Mouse (Mus musculus): ENCODE measurements around the gene Zfp36. TPM values are rescaled to one million over a fixed set of nuclear protein-coding genes. Genes with fewer than 3 reads are reported as not detected.

Zfp36 gene
- polyA plus RNA-seq, 1 experiment from 2014 or later = 4.2 TPM

- Histone ChIP-seq H3K4me2 (replicated peaks) (no peak overlapping the region), H3K4me3 (replicated peaks) (no peak overlapping the region), H3K9ac (replicated peaks) (no peak overlapping the region), H3K9me3 (no peaks in the 10 kb centered on the region), H3K27me3 (peaks cover 11% of the 10 kb centered on the region), H3K4me1 (replicated peaks) (peaks cover 54% of the 10 kb centered on the region), H3K36me3 (peaks cover 3% of the 10 kb centered on the region; the same call in 1 of the 2 replicates), H3K27ac (peak overlapping the region; percentile 30)
- ATAC-seq = no peak
- whole genome bisulfite sequencing = 83% methylated on average over 7 of the region's 7 CpGs
Observed at GRCm38 (mm10) chr7:28373891-28374495, 6.1 kb downstream of the Zfp36 start.

- Histone ChIP-seq H3K36me3 (peaks cover 5% of the 10 kb centered on the region), H3K4me1 (replicated peaks) (peaks cover 45% of the 10 kb centered on the region), H3K9ac (replicated peaks) (no peak overlapping the region), H3K4me3 (replicated peaks) (peak overlapping the region; percentile 82), H3K27me3 (peaks cover 11% of the 10 kb centered on the region), H3K9me3 (no peaks in the 10 kb centered on the region), H3K4me2 (replicated peaks) (peak overlapping the region; percentile 95), H3K27ac (peak overlapping the region; percentile 88)
- WGBS = under 1% methylated on average over 9 of the region's 9 CpGs
- peak; percentile 4 for ATAC-seq
Observed at GRCm38 (mm10) chr7:28373131-28373581, 6.9 kb downstream of the Zfp36 start.

GRCm38 (mm10) chr7:28372251-28373108 is 7.6 kb downstream of the Zfp36 start, which contains the start of gene Plekhg2:
TSS of gene Plekhg2 (minus strand) at chr7:28372599.
- peak within 1 kb of the TSS; percentile 95 for H3K4me2 ChIP-seq (replicated peaks)
- H3K9me3 ChIP-seq = no peaks in the 10 kb centered on the region
- H3K27me3 ChIP-seq = peaks cover 4% of the 10 kb centered on the region
- H3K9ac ChIP-seq (replicated peaks) = peak within 1 kb of the TSS; percentile 82
- H3K36me3 ChIP-seq = peaks cover 12% of the 10 kb centered on the region
- ATAC-seq = peak; percentile 84
- peak within 1 kb of the TSS; percentile 88 for H3K27ac ChIP-seq
- peaks cover 39% of the 10 kb centered on the region for H3K4me1 ChIP-seq (replicated peaks)
- H3K4me3 ChIP-seq (replicated peaks) = peak within 1 kb of the TSS; percentile 82
- under 1% methylated on average over 66 of the region's 66 CpGs for WGBS

GRCm38 (mm10) chr7:28371514-28371989 is 8.5 kb downstream of the Zfp36 start:
- 0% methylated on average over 37 of the region's 43 CpGs for WGBS
- peak overlapping the region; percentile 88 for H3K27ac ChIP-seq
- H3K4me1 ChIP-seq (replicated peaks) = peaks cover 38% of the 10 kb centered on the region
- peak overlapping the region; percentile 82 for H3K4me3 ChIP-seq (replicated peaks)
- H3K27me3 ChIP-seq = no peaks in the 10 kb centered on the region
- H3K9me3 ChIP-seq = no peaks in the 10 kb centered on the region
- peak overlapping the region; percentile 95 for H3K4me2 ChIP-seq (replicated peaks)
- 0 out of 2 replicates have a peak, but pooled peaks have one; percentile 10 for ATAC-seq
- peaks cover 21% of the 10 kb centered on the region for H3K36me3 ChIP-seq
- peak overlapping the region; percentile 82 for H3K9ac ChIP-seq (replicated peaks)

- no peaks in the 10 kb centered on the region for H3K9me3 ChIP-seq
- WGBS = 11% methylated on average over 11 of the region's 11 CpGs
- H3K4me2 ChIP-seq (replicated peaks) = peak overlapping the region; percentile 95
- peaks cover 26% of the 10 kb centered on the region for H3K36me3 ChIP-seq
- no peaks in the 10 kb centered on the region for H3K27me3 ChIP-seq
- peak overlapping the region; percentile 82 for H3K4me3 ChIP-seq (replicated peaks)
- ATAC-seq = no peak
- peak overlapping the region; percentile 88 for H3K27ac ChIP-seq
- H3K9ac ChIP-seq (replicated peaks) = peak overlapping the region; percentile 82
- peaks cover 33% of the 10 kb centered on the region for H3K4me1 ChIP-seq (replicated peaks)
Observed at GRCm38 (mm10) chr7:28370977-28371513, 9.0 kb downstream of the Zfp36 start.

GRCm38 (mm10) chr7:28370051-28370450 is 10.0 kb downstream of the Zfp36 start:
- Histone ChIP-seq H3K36me3 (peaks cover 35% of the 10 kb centered on the region), H3K4me1 (replicated peaks) (peaks cover 25% of the 10 kb centered on the region), H3K27ac (no peak overlapping the region), H3K27me3 (no peaks in the 10 kb centered on the region), H3K4me3 (replicated peaks) (peak overlapping the region; percentile 82), H3K9ac (replicated peaks) (peak overlapping the region; percentile 82), H3K4me2 (replicated peaks) (peak overlapping the region; percentile 95), H3K9me3 (no peaks in the 10 kb centered on the region)
- WGBS = 95% methylated on average over 14 of the region's 14 CpGs
- ATAC-seq = no peak

- no peak overlapping the region for H3K9ac ChIP-seq (replicated peaks)
- no peak overlapping the region for H3K4me2 ChIP-seq (replicated peaks)
- H3K9me3 ChIP-seq = no peaks in the 10 kb centered on the region
- H3K27ac ChIP-seq = no peak overlapping the region
- ATAC-seq = no peak
- no peak overlapping the region for H3K4me3 ChIP-seq (replicated peaks)
- H3K36me3 ChIP-seq = peaks cover 51% of the 10 kb centered on the region
- H3K27me3 ChIP-seq = no peaks in the 10 kb centered on the region
- peaks cover 23% of the 10 kb centered on the region for H3K4me1 ChIP-seq (replicated peaks)
- 91% methylated on average over 16 of the region's 16 CpGs for WGBS
Observed at GRCm38 (mm10) chr7:28368276-28368920, 11.7 kb downstream of the Zfp36 start.

- 94% methylated on average over 16 of the region's 16 CpGs for WGBS
- Histone ChIP-seq H3K9me3 (no peaks in the 10 kb centered on the region), H3K4me2 (replicated peaks) (no peak overlapping the region), H3K9ac (replicated peaks) (0 out of 2 replicates have a peak overlapping the region, but pooled peaks have one; percentile 1), H3K27me3 (no peaks in the 10 kb centered on the region), H3K4me3 (replicated peaks) (no peak overlapping the region), H3K36me3 (peaks cover 54% of the 10 kb centered on the region), H3K4me1 (replicated peaks) (peaks cover 23% of the 10 kb centered on the region), H3K27ac (no peak overlapping the region)
- ATAC-seq = no peak
Observed at GRCm38 (mm10) chr7:28367663-28368275, 12.3 kb downstream of the Zfp36 start.

- no peaks in the 10 kb centered on the region for H3K27me3 ChIP-seq
- WGBS = 81% methylated on average over 16 of the region's 16 CpGs
- peaks cover 82% of the 10 kb centered on the region for H3K36me3 ChIP-seq
- H3K4me3 ChIP-seq (replicated peaks) = no peak overlapping the region
- no peaks in the 10 kb centered on the region for H3K9me3 ChIP-seq
- ATAC-seq = no peak
- peaks cover 18% of the 10 kb centered on the region for H3K4me1 ChIP-seq (replicated peaks)
- no peak overlapping the region for H3K27ac ChIP-seq
- H3K9ac ChIP-seq (replicated peaks) = no peak overlapping the region
- no peak overlapping the region for H3K4me2 ChIP-seq (replicated peaks)
Observed at GRCm38 (mm10) chr7:28362441-28363060, 17.5 kb downstream of the Zfp36 start.

GRCm38 (mm10) chr7:28361647-28362341 is 18.3 kb downstream of the Zfp36 start:
- Histone ChIP-seq H3K4me3 (replicated peaks) (no peak overlapping the region), H3K27ac (no peak overlapping the region), H3K4me1 (replicated peaks) (peaks cover 26% of the 10 kb centered on the region), H3K27me3 (no peaks in the 10 kb centered on the region), H3K36me3 (peaks cover 75% of the 10 kb centered on the region), H3K9me3 (no peaks in the 10 kb centered on the region), H3K9ac (replicated peaks) (no peak overlapping the region), H3K4me2 (replicated peaks) (no peak overlapping the region)
- ATAC-seq = no peak
- 96% methylated on average over 20 of the region's 20 CpGs for WGBS
